Mouse (Mus musculus): Measurements from ENCODE around the gene Golga5. TPM values are rescaled to one million over a fixed set of nuclear protein-coding genes. Genes with fewer than 3 reads are reported as not detected.
"Not testable (repeated sequence)": the region's sequence is repeated elsewhere in the genome, so short reads cannot be mapped to it uniquely, and the experiment has no call there.

Gene Golga5
- total RNA-seq, 2 experiments from 2014 or later = 25.7 to 25.9 TPM

- DNase-seq (ENCODE audit: low spot score in 2 of 2) = no peak
Measured at GRCm38 (mm10) chr12:102443676-102444075, 25.3 kb upstream of the Golga5 start.

GRCm38 (mm10) chr12:102445436-102445835, 23.5 kb upstream of the Golga5 start:
- no peak for DNase-seq (ENCODE audit: low spot score in 2 of 2)

GRCm38 (mm10) chr12:102450437-102450836, 18.5 kb upstream of the Golga5 start:
- no peak for DNase-seq (ENCODE audit: low spot score in 2 of 2)

- no peak for DNase-seq (ENCODE audit: low spot score in 2 of 2)
Measured at GRCm38 (mm10) chr12:102451126-102451851, 17.6 kb upstream of the Golga5 start.

GRCm38 (mm10) chr12:102453581-102453980, 15.4 kb upstream of the Golga5 start:
- no peak for DNase-seq (ENCODE audit: low spot score in 2 of 2)

GRCm38 (mm10) chr12:102456467-102457193, 12.3 kb upstream of the Golga5 start:
- DNase-seq (ENCODE audit: low spot score in 2 of 2) = no peak

GRCm38 (mm10) chr12:102460014-102460413, 8.9 kb upstream of the Golga5 start:
- no peak for DNase-seq (ENCODE audit: low spot score in 2 of 2)

GRCm38 (mm10) chr12:102461177-102461576, 7.8 kb upstream of the Golga5 start:
- no peak for DNase-seq (ENCODE audit: low spot score in 2 of 2)

- no peak for DNase-seq (ENCODE audit: low spot score in 2 of 2)
Measured at GRCm38 (mm10) chr12:102464650-102465049, 4.3 kb upstream of the Golga5 start.

GRCm38 (mm10) chr12:102468136-102468535, 799 bp upstream of the Golga5 start:
- DNase-seq (ENCODE audit: low spot score in 2 of 2) = no peak

GRCm38 (mm10) chr12:102474411-102474810, 5.5 kb downstream of the Golga5 start:
- no peak for DNase-seq (ENCODE audit: low spot score in 2 of 2)

- no peak for DNase-seq (ENCODE audit: low spot score in 2 of 2)
Measured at GRCm38 (mm10) chr12:102480481-102480880, 11.5 kb downstream of the Golga5 start.

GRCm38 (mm10) chr12:102484946-102485345, 16.0 kb downstream of the Golga5 start:
- no peak for DNase-seq (ENCODE audit: low spot score in 2 of 2)

GRCm38 (mm10) chr12:102491911-102492310, 23.0 kb downstream of the Golga5 start:
- no peak for DNase-seq (ENCODE audit: low spot score in 2 of 2)

- DNase-seq (ENCODE audit: low spot score in 2 of 2) = not testable (repeated sequence)
Measured at GRCm38 (mm10) chr12:102495754-102496153, 26.8 kb downstream of the Golga5 start.

- DNase-seq (ENCODE audit: low spot score in 2 of 2) = no peak
Measured at GRCm38 (mm10) chr12:102497905-102498304, 29.0 kb downstream of the Golga5 start.

GRCm38 (mm10) chr12:102498726-102499125, 29.8 kb downstream of the Golga5 start:
- no peak for DNase-seq (ENCODE audit: low spot score in 2 of 2)

- DNase-seq (ENCODE audit: low spot score in 2 of 2) = no peak
Measured at GRCm38 (mm10) chr12:102499210-102499609, 30.3 kb downstream of the Golga5 start.

- no peak for DNase-seq (ENCODE audit: low spot score in 2 of 2)
Measured at GRCm38 (mm10) chr12:102499723-102500122, 30.8 kb downstream of the Golga5 start.

GRCm38 (mm10) chr12:102501038-102501437, 32.1 kb downstream of the Golga5 start:
- no peak for DNase-seq (ENCODE audit: low spot score in 2 of 2)

GRCm38 (mm10) chr12:102501848-102502595, 33.1 kb downstream of the Golga5 start:
- no peak for DNase-seq (ENCODE audit: low spot score in 2 of 2)

Data from left cerebral cortex, adult 18-20 months (tissue).